Mouse (Mus musculus): ENCODE results near the gene Ankzf1. TPM values are rescaled to one million over a fixed set of nuclear protein-coding genes. Genes with fewer than 3 reads are reported as not detected.

Ankzf1 gene
- polyA plus RNA-seq (2015; fragmentation: Illumina TruSeq; extraction: RNeasy Lipid Tissue Mini Kit (QIAGEN cat#74804); ENCODE audit: insufficient read depth, low read depth, low replicate concordance), result 9.4 TPM

DNA sequence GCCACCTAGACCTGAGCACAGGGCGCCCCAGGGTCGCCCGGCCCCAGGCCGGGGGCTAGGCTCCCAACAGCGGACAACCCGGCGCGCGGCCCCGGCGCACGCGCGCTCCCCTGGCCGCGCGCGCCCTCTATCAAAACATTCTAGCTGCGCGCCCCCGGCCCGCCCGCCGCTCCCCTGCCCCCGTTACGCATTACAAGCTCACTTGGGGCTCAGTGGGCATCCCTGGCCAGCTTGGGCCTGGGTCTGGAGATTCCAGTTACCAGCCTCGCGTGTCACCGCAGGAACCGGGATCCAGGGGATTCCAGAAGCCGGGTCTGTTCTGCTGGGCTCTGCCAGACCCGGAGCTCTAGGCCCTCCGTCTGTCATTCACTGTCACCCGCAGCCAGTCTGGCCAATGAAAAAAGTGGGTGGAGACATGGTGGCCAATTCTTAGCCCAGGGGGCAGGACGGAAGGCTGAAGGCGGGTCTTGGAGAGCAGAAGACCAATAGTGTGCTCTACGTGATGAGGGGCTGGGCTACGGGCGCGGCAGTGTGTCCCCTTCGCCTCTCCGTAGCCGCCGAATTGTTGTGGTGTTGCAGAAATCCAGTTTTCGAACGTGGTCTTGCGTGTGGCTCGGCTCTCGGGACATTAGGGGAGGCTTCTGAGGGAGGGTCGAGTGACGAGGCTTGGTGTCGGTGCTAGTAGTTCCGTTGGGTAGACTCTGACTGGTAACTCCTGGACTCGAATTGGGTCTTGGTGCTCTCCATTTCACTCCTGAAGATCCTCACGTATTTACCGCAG, at the start of gene Ankzf1, which contains the start of gene Atg9a:
Ankzf1 (plus strand) TSS at position 530 of the 781 bp plus-strand sequence.
Atg9a (minus strand) TSS at position 575 of the 781 bp plus-strand sequence.

DNA sequence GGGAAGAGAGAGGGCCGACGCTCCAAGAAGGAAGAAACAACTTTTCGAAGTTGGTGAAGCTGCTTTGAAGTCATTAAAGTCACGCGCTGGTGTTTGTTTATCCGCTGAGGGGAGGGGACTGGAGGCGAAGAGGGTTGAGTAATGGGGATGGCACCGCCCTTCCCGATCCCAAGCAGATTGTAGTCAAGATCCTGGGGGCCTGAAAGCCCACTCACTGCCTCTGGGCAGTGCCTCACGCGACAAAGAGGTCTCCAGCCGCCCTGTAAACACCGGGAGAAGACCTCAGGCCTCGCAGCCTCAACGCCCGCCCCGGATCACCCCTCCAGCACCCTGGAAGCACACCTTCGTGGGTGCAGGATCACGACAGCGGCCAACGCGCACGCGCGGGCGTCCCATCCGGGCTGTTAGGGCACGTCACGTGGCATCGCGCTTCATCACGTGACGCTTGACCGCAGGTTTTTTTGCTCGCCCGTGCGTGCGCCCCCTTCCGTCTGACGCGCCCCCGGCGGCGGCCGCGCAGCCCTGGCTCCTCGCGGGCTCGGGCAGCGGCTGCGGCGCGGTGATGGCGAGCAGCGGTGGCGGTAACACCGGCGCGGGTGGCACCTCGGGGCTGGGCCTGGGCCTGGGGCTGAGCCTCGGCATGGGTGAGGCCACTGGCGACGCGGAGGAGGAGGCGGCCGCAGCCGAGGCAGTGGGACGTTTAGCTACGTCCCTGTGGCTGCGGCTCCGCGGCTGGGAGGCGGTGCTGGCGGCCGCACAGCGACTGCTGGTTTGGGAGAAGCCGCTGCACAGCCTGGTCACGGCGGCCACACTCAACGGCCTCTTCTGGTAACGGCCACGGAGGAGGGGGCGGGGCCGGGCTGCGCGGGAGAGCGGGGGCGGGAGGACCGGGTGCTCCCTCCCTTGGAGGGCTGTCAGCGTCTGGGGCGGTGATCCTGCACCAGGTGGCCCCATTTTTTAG, 49.4 kb upstream of the Ankzf1 start, which contains the start of the genes Cnppd1 and Retreg2:
Cnppd1 (minus strand) TSS at position 411 of the 961 bp plus-strand sequence.
Retreg2 (plus strand) TSS at position 478 of the 961 bp plus-strand sequence.

DNA sequence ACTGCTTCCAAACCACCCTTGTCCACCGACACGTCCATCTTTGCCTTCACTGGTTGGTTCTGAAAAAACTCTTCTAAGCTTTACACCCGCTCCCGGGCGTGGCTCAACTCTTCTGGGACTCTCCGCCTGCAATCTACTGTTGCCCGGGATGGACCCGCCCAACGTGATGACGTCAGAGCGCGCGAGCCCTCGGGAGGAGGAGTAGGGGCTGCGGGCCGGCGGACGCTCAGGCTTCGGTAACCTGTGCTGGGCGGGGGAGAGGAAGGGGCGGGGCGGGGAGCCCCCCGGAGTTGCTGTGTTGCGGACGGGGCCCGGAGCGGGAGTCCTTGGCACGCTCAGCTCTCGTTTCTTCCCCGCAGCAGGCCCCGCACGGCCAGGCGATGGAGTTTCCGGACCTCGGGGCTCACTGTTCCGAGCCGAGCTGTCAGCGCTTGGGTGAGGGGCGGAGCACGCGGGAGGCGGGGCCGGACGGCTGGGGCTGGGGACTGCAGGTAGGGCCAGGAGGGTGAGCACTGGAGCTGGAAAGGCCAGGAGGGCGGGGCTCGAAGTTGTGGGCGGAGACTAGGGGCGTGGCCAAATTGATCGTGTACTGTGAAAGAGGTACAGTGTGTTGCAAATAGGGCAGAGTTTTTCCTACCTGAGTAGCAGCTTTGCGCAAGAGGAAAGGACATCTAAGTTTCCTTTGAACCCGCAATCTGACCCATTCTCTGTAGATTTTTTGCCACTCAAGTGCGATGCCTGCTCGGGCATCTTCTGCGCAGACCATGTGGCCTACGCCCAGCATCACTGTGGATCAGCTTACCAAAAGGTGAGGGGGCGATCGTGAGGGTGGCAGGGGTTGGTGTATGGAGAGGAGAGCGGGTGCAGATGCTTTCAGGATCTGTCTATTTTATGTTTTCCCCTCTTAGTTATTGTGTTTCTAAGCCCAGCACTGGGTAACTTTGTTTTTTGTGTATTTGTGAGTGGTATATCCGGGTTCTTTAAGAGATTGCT, 23.2 kb upstream of the Ankzf1 start, which contains the start of gene Zfand2b:
Zfand2b (plus strand) TSS at position 175 of the 993 bp plus-strand sequence.

DNA sequence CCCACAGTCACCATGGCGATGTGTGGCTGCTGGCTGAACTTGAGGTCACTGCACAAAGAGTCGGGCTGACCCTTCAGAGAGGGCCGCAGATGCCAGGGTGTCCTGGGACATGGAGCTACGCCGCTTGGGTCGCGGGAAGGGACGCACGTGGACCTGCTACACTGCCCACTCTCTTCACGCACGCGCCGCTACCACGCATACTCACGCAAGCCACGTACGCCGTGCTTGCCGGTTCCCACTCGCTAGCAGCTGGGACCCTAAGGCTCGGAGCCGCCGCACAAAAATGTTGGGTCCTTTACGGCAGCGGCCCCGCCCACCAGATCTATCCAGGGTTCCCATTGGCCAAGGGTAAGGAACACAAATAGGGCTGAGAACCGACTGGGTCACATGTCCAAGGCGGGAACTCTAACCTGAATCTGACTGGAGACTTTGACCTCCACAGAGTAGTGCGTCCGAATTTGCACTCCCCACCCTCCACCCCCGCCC, 11.8 kb upstream of the Ankzf1 start, which contains the start of gene Abcb6:
Abcb6 (minus strand) TSS at position 288 of the 486 bp plus-strand sequence.

DNA sequence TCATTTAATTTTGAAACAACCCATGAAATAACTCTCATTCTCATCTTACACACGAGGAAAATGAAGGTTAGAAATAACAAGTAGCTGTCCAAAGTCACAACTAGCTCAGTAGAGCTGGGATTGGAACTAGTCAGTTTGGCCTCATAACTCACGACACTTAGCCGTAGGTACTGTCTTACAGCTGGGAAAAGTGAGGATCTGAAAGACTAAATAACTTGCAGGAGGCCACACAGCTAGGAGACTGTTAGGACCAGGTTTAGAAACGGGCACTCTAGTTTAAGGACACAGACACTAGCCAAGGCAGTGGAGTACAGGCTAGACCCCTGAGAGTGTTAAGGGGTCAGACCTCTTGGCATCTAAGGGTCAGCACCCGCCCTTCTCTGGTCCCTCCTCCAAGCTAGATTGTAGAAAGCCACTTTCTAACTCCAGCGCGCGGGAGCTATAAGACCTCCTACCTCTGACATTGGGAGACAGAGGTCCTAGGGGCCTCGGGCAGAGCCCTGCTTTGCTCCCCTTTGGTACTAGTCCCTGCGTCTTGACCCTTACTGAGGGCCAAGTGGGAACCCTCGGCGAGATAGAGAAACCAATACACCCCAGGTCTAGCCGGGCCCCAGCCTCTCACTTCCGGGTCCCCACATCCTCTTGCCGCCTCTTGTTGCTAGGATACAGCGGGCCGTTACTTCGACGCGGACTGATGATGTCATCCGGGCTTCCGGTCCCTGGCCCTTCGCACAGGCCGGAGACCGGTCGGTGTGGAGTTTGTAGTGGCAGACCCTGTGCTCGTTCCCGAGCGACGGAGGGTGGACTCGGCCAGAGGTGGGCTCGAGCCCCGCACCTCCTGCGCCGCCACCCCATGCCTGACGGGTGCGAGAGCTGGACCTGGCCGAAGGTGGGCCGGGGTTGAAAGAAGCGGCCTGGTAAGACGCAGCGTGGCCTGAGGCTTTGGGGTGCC, 18.5 kb downstream of the Ankzf1 start, which contains the start of the genes Glb1l and Stk16:
Glb1l (minus strand) TSS at position 678 of the 952 bp plus-strand sequence.
Stk16 (plus strand) TSS at position 703 of the 952 bp plus-strand sequence.

DNA sequence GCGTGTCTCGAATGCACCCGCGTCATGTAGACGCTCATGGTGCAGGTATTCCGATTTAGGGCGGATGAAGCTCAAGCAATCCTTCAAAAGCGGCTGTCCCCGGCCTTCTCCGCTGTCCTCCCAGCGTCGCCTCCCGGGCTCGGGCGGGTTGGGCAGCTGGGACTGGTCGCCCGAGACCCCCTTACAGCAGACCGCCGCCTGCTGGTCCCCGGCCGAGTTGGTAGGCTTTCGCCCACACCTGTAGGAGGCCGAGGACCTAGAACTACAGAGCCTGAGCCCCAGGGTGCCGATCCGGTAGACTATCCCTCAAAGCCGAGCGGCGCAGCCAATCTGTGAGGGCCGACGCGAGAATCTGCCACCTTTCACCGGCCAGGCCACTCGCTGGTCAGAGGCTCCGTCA, 27.6 kb downstream of the Ankzf1 start, which contains the start of gene Tuba4a:
Tuba4a (minus strand) TSS at position 335 of the 400 bp plus-strand sequence.

DNA sequence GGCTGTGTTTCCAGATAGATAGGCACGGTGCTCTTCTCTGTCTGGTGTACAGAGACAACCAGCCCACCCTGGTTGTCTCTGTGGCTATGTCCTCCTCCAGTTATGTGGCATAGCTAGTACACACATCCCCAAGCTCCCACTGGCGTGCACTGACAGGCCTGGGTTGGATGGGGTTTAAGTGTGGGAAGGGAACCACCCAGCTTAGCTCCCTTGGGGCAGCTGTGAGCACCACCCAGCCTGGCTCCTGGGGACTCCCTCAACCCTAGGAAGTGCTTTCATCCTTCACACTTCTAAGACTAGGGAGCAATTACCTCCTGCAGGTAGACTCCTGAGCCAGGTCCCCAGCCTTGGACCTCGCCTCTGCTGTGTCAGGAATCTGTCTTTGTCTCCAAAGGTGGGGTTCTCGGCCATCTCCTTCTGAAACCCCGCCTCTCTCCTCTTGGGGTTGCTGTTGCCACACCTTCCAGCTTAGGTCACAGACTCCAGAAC, 39.8 kb downstream of the Ankzf1 start, which contains the start of gene A630095N17Rik:
A630095N17Rik (minus strand) TSS at position 439 of the 489 bp plus-strand sequence.

DNA sequence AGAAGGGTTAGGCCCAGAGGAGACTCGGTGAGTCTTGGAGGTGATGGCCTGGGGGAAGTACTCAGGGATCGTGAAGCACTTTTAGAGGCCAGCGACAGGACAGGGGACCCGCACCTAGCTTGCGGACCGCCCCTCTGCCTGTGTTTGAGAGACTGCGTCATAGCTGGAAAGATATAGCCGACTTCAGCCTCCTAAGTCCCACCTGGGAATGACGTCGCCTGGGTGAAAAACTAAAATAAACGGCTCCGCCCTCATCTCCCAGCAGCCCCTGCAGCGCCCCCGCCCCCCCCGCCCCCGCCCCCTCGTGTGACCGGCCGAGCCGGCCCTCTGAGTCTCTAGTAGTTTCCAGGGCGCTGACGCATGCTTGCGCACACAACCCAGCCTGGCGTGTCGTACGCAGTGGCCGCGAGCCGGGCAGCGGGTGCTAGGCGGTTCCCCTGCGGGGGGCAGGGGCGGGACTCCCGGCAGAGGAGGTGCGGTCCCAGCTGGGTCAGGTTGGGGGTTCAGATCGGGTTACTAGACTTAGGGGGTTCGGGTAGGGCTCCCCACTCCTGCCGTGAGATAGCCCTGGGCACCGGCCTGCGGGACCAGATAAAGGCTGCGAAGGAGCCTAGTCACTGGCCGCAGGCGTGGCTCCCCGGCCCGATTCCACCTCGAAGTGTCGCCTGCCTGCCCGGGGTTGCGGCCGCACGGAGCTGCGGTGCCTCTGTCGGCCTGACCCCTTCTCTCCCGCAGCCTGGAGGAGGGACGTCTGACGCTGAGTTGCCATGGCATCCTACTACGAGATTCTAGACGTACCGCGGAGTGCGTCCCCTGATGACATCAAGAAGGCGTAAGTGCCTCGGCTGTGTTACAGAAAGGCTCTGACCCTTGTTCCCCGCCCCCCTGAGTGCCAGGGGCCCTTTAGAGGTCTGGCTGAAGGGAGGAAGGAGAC, 44.4 kb downstream of the Ankzf1 start, which contains the start of gene Dnajb2:
Dnajb2 (plus strand) TSS at position 290 of the 934 bp plus-strand sequence.

Other genes with a start within 250 kb of the Ankzf1 start
- not detected for gene Ihh, start 240.5 kb upstream of the Ankzf1 start, polyA plus RNA-seq (2015; fragmentation: Illumina TruSeq; extraction: RNeasy Lipid Tissue Mini Kit (QIAGEN cat#74804); ENCODE audit: insufficient read depth, low read depth, low replicate concordance)
- 1.1 TPM for gene Nhej1, start 67.0 kb upstream of the Ankzf1 start, polyA plus RNA-seq (2015; fragmentation: Illumina TruSeq; extraction: RNeasy Lipid Tissue Mini Kit (QIAGEN cat#74804); ENCODE audit: insufficient read depth, low read depth, low replicate concordance)
- gene Slc23a3, start 58.3 kb upstream of the Ankzf1 start, polyA plus RNA-seq (2015; fragmentation: Illumina TruSeq; extraction: RNeasy Lipid Tissue Mini Kit (QIAGEN cat#74804); ENCODE audit: insufficient read depth, low read depth, low replicate concordance), result 1.2 TPM
- 19.2 TPM for gene Cnppd1, start 49.4 kb upstream of the Ankzf1 start, polyA plus RNA-seq (2015; fragmentation: Illumina TruSeq; extraction: RNeasy Lipid Tissue Mini Kit (QIAGEN cat#74804); ENCODE audit: insufficient read depth, low read depth, low replicate concordance)
- gene Retreg2, start 49.4 kb upstream of the Ankzf1 start, polyA plus RNA-seq (2015; fragmentation: Illumina TruSeq; extraction: RNeasy Lipid Tissue Mini Kit (QIAGEN cat#74804); ENCODE audit: insufficient read depth, low read depth, low replicate concordance), result 24.8 TPM
- 12.2 TPM for gene Zfand2b, start 23.5 kb upstream of the Ankzf1 start, polyA plus RNA-seq (2015; fragmentation: Illumina TruSeq; extraction: RNeasy Lipid Tissue Mini Kit (QIAGEN cat#74804); ENCODE audit: insufficient read depth, low read depth, low replicate concordance)
- 14.2 TPM for gene Abcb6, start 11.8 kb upstream of the Ankzf1 start, polyA plus RNA-seq (2015; fragmentation: Illumina TruSeq; extraction: RNeasy Lipid Tissue Mini Kit (QIAGEN cat#74804); ENCODE audit: insufficient read depth, low read depth, low replicate concordance)
- gene Atg9a, start within 50 bp of the Ankzf1 start, polyA plus RNA-seq (2015; fragmentation: Illumina TruSeq; extraction: RNeasy Lipid Tissue Mini Kit (QIAGEN cat#74804); ENCODE audit: insufficient read depth, low read depth, low replicate concordance), result 7.1 TPM
- 4.2 TPM for gene Glb1l, start 18.7 kb downstream of the Ankzf1 start, polyA plus RNA-seq (2015; fragmentation: Illumina TruSeq; extraction: RNeasy Lipid Tissue Mini Kit (QIAGEN cat#74804); ENCODE audit: insufficient read depth, low read depth, low replicate concordance)
- gene Stk16, start 18.7 kb downstream of the Ankzf1 start, polyA plus RNA-seq (2015; fragmentation: Illumina TruSeq; extraction: RNeasy Lipid Tissue Mini Kit (QIAGEN cat#74804); ENCODE audit: insufficient read depth, low read depth, low replicate concordance), result 22.9 TPM
- 23.9 TPM for gene Tuba4a, start 27.7 kb downstream of the Ankzf1 start, polyA plus RNA-seq (2015; fragmentation: Illumina TruSeq; extraction: RNeasy Lipid Tissue Mini Kit (QIAGEN cat#74804); ENCODE audit: insufficient read depth, low read depth, low replicate concordance)
- not detected for gene A630095N17Rik, start 40.0 kb downstream of the Ankzf1 start, polyA plus RNA-seq (2015; fragmentation: Illumina TruSeq; extraction: RNeasy Lipid Tissue Mini Kit (QIAGEN cat#74804); ENCODE audit: insufficient read depth, low read depth, low replicate concordance)
- gene Dnajb2, start 44.3 kb downstream of the Ankzf1 start, polyA plus RNA-seq (2015; fragmentation: Illumina TruSeq; extraction: RNeasy Lipid Tissue Mini Kit (QIAGEN cat#74804); ENCODE audit: insufficient read depth, low read depth, low replicate concordance), result 13.9 TPM
- 16.1 TPM for gene Ptprn, start 72.4 kb downstream of the Ankzf1 start, polyA plus RNA-seq (2015; fragmentation: Illumina TruSeq; extraction: RNeasy Lipid Tissue Mini Kit (QIAGEN cat#74804); ENCODE audit: insufficient read depth, low read depth, low replicate concordance)
- 153 TPM for gene Resp18, start 86.3 kb downstream of the Ankzf1 start, polyA plus RNA-seq (2015; fragmentation: Illumina TruSeq; extraction: RNeasy Lipid Tissue Mini Kit (QIAGEN cat#74804); ENCODE audit: insufficient read depth, low read depth, low replicate concordance)
- gene Dnpep, start 125.8 kb downstream of the Ankzf1 start, polyA plus RNA-seq (2015; fragmentation: Illumina TruSeq; extraction: RNeasy Lipid Tissue Mini Kit (QIAGEN cat#74804); ENCODE audit: insufficient read depth, low read depth, low replicate concordance), result 22.2 TPM
- gene Des, start 168.2 kb downstream of the Ankzf1 start, polyA plus RNA-seq (2015; fragmentation: Illumina TruSeq; extraction: RNeasy Lipid Tissue Mini Kit (QIAGEN cat#74804); ENCODE audit: insufficient read depth, low read depth, low replicate concordance), result 10.5 TPM
- 4.0 TPM for gene Speg, start 183.1 kb downstream of the Ankzf1 start, polyA plus RNA-seq (2015; fragmentation: Illumina TruSeq; extraction: RNeasy Lipid Tissue Mini Kit (QIAGEN cat#74804); ENCODE audit: insufficient read depth, low read depth, low replicate concordance)
- 102 TPM for gene Gmppa, start 243.8 kb downstream of the Ankzf1 start, polyA plus RNA-seq (2015; fragmentation: Illumina TruSeq; extraction: RNeasy Lipid Tissue Mini Kit (QIAGEN cat#74804); ENCODE audit: insufficient read depth, low read depth, low replicate concordance)

Data from pancreas, adult 10 weeks (tissue).